Mouse (Mus musculus) CD4-positive, CD25-positive, alpha-beta regulatory T cell, adult 4 months (primary cell): ENCODE measurements around the gene Ptprg. TPM values are rescaled to one million over a fixed set of nuclear protein-coding genes. Genes with fewer than 3 reads are reported as not detected.
"Not testable (repeated sequence)": the region's sequence is repeated elsewhere in the genome, so short reads cannot be mapped to it uniquely, and the experiment has no call there.

Source experiments
- ATAC-seq: one replicate; pipeline ENCODE4 v1.8.0; 2017
- polyA plus RNA-seq, 2 experiments: library from polyadenylated mRNA; unstranded; fragments of 100-300 nt; shearing (Covaris generic); gene quantifications; one replicate each; pipeline ENCODE4 v1.2.1; 2017

Gene Ptprg
- polyA plus RNA-seq, 2 experiments from 2014 or later: not detected

- no peak for ATAC-seq
These were observed 204.9 kb downstream of the Ptprg start for GRCm38 (mm10) chr14:11758185-11758584.

- ATAC-seq: no peak
These were observed 206.0 kb downstream of the Ptprg start for GRCm38 (mm10) chr14:11759356-11759755.

DNA sequence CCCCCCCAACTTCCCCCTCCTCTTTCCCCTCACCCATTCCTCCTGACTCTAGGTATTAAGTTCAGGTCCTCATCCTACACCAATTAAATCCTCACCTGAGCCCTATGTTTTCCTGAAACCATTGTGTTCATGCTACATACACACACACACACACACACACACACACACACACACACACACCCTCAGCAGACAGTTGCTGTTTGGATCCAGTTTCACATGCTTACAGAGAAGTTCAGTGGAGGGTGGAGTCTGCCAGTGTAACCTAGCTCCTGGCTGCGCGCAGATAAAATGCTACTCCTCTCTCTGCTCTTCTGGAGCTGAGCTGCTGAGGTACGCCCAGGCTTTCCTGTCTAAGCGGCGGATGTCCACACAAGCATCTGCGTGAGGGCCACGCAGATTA is 209.7 kb downstream of the Ptprg start:
- ATAC-seq: no peak

- ATAC-seq: no peak
These were observed 219.4 kb downstream of the Ptprg start for GRCm38 (mm10) chr14:11772736-11773135.

DNA sequence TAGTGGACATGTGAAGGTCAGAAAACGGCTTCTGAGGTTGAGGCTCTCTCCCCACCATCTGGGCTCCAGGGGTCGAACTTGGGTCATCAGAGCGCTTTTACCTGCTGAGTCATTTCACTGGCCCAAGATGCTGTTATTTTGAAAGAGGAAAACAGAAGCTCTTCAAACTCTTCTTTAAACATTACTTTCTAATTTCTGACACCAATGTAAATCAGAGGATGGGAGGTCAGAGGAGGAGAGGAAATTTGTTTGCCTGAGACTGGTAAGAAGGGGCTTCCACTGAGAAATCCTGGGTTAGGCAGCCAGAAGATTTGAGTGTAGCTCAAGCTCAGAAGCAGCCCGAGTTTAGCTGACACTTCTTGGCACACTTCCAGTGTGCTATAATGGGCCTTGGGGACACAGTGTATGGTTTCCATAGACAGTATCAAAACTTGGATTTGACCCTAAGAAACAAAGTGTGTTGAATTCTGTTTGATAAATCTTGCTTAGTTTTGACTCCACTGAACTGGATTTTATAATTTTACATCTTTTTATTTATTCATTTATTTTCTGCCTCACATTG is 221.2 kb downstream of the Ptprg start:
- no peak for ATAC-seq

DNA sequence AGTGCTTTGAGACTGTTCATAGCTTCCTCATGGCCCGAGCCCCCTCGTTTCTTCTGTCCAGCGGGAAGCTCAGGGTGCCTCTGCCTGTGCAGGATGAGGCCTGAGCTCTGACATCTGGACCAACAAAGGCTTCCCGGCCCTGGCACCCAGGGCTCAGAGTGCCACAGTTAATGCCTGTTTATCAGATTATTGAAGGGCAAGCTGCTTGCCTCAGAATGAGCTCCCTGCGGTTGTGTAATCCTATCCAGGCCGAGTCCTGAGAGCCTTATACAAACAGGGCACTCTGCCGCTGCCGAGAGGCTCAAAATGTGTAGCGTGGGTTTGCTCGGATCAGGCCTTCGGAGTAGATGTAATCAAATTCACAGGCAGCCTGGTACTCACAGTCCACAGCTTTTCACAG is 221.9 kb downstream of the Ptprg start:
- ATAC-seq: no peak

- ATAC-seq: no peak
These were observed 222.7 kb downstream of the Ptprg start for GRCm38 (mm10) chr14:11775951-11776495.

DNA sequence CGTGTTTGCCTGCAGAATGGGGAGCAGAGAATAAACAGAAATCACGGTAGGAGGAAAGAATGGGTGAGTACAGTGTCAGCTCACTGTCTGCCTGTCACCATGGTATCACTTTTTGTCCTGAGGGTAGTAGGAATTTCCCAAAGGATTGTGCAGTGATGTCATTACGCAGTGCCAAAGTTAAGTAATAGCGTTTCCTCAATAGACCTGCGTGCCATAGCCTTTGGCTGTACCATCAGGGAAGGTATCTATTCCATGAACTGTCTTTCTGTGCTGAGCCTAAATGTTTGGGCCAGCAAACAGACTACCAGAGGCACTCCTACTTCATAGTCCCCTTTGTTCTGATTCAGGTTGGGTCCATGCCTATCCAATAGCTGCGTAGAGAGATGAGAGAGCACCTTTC is 223.2 kb downstream of the Ptprg start:
- no peak for ATAC-seq

DNA sequence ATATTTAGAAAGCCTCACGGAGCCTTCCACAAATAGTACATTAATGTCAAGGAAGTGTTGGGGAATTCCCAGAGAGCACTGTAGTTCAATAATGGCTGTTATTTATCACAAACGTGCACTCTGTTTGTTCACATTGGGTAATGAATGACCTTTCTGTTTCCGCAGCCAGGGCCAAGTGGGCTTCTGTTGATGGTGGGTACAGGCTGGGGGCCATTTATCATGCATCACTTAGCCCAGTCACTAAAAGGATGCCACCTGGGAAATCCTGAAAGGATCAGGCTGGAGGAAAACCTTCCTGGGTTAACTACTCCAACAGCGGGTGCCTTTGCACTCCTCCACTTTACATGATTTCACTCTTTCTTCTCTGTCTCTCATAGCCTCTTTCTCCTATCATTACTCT is 237.9 kb downstream of the Ptprg start:
- ATAC-seq: no peak

DNA sequence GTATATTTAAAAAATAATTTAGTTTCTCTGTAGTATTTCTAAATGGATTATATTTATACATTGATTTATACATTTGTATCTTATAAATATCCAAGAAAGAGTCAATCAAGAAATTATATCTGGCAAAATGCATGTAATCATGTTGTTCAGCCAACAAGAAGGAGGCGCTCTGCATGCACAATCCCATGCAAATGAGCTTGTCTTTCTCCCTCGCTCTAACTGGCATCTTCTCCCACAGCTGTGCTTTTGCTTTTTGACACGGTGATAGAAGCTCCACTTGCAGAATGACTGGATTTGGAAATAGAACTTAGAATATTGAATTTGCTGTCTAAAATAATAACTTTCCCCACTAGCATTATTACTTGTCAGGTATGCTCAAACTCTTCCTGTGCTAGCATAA is 240.5 kb downstream of the Ptprg start:
- no peak for ATAC-seq

- no peak for ATAC-seq
These were observed 249.2 kb downstream of the Ptprg start for GRCm38 (mm10) chr14:11802355-11803035.

DNA sequence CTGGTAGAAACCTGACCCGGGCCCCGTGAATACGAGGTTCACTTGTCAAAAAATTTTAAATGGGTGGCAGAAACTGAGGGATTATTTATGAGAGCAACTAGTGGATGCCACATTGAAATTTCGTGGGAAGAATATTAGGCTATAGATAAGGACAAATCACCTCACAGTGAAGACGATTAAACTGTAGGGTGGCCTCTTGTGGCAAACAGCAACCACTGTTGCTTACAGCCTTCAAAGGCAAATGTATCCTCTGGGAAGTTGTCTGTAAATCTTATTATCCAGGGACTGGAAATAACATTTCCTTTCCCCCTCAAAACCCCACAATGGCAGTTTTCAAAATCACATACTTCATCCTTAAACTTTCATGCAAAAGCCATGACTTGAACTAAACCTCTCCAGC is 253.3 kb downstream of the Ptprg start:
- no peak for ATAC-seq

DNA sequence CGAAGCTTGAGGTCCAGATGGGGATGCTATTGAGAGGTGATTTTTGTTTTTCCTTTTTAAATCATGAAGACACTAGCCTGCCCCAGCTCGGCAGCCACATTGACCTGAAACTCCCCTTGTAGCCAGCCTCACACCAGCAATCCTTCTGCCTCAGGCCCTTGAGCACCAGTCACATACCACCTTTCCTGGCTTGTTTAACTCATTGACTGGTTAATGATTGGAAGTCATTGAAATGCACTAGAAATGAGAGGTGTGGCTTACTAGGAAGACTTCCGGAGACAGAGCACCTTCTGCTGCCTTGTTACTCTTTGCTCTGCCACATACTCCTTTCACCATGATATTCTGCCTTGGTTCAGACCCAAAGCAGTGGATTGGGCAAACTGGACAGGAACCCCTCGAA is 254.1 kb downstream of the Ptprg start:
- no peak for ATAC-seq

GRCm38 (mm10) chr14:11811142-11811761 is 257.9 kb downstream of the Ptprg start:
- no peak for ATAC-seq

- no peak for ATAC-seq
These were observed 259.0 kb downstream of the Ptprg start for GRCm38 (mm10) chr14:11812291-11812690.

GRCm38 (mm10) chr14:11814811-11815210 is 261.5 kb downstream of the Ptprg start:
- ATAC-seq: not testable (repeated sequence)

DNA sequence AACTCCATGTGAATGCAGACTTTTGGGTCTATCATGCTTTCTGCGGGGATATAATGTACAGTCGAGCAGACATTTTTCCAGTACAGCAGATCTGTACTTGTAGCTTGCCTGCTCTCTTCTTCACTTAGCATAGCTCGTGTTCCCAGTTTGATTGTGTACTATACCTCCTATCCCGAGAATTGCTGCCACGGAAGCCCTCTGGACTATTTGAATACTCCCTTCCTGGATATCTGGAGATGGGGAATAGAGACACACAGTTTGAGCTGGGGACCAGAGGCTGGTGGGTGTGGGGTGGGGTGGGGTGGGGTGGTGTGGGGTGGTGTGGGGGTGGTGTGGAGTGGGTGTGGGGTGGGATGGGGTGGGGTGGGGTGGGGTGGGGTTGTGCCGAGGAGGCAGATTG is 263.9 kb downstream of the Ptprg start:
- no peak for ATAC-seq

- ATAC-seq: no peak
These were observed 264.7 kb downstream of the Ptprg start for GRCm38 (mm10) chr14:11818054-11818453.

GRCm38 (mm10) chr14:11818721-11819120 is 265.4 kb downstream of the Ptprg start:
- ATAC-seq: no peak

GRCm38 (mm10) chr14:11819326-11819725 is 266.0 kb downstream of the Ptprg start:
- ATAC-seq: no peak

DNA sequence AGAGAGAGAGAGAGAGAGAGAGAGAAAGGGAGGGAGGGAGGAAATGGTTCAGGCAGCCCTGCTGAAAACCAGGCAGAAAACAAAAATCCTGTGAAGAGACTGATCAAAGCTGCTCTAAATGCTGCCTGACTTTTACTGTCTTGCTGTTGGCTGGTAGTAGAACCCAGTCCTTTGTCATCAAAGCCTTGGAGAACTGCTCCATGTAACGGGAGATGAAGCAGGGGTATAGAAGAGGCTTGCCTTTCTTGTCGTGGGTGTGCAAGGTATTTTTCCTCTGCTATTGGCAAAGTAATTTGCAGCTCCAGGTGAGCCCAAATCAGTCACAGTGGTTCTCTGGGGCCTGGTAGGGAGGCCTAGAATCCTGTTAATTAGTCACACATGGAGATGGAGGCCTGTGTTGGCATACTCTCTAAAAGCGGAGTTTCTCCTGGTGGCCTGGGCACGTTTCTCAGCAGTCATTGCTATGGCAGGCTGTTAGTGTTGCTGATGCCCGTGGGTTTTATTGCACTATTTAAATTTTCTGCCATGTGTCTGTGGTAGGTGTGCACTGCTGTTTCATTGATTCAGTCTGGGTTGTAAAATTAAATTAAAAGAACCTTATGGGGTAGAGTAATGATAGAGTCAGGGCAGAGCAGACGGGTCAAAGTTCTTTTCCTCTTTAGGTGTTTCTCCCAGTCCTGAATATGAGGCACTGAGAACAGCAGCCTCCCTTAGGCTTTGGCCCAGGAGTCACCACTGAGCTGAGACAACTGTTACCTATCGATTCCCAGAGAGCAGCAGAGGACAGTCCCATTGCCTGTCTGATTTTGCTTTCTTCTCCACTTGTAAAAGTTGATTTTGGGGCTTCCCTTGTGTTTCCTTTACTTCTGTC is 269.7 kb downstream of the Ptprg start:
- no peak for ATAC-seq

DNA sequence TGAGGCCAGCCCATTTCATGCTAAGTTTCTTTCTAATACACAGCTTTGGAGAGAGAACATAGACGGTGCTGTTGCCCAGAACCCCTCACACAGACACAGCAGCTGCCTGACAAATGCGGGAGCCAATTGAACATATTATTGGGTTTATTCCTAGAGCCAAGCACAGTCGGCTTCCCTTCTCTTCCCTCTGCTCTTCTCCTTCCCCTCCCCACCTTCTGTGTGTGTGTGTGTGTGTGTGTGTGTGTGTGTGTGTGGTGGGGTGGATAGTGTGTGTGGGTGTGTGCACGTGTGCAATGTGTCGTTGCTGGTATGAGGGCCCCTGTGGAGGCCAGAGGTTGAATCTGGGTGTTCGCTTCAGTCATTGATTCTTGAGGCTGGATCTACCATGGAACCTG is 270.4 kb downstream of the Ptprg start:
- ATAC-seq: no peak

DNA sequence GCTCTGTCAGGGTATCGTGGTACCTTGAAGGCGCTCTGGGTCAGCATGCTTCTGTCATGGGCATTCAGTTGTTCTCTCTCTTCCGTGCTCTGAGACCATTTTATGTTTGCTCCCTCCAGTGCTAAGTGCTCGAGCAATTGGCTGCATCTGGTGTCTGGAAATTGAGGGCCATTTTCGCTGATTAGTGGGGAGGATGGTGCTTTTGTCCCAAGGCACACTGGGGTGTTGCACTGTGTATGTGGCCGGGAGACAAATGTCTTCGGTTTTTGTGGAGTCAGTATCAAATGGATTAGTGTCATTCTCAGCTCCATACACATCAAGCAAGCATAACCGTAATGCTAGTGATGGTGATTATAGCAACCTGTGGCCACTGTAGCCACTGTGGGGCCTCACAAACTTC is 271.6 kb downstream of the Ptprg start:
- ATAC-seq: no peak
